14 mouse cellular contexts compared by ENCODE assay signal in genomic region chr13:37846962-37847570, GRCm38 (mm10).
DNase-seq lines count a peak whose midpoint lies in the region; ATAC-seq and TF ChIP-seq lines count a peak whose summit lies in the region.
"Had no signal": no experiment of that assay in that cellular context is flagged by ENCODE, and none has a peak within 500 bp of the region (broad histone marks: within the 10 kb centered on the region; RNA-seq: fewer than 3 reads in every experiment).

No protein-coding gene starts in this region.

- H3K9ac ChIP-seq in embryonic facial prominence, embryonic 15.5 days: no peak overlapping the region
- no peak overlapping the region for H3K9ac ChIP-seq in liver, postnatal 0 days (replicated peaks)
- H3K9ac ChIP-seq: heart, embryonic 13.5 days; hindbrain, embryonic 12.5 days; liver, embryonic 14.5 days had no signal

- peaks cover 37% of the 10 kb centered on the region for H3K4me1 ChIP-seq in embryonic facial prominence, embryonic 15.5 days
- H3K4me1 ChIP-seq in liver, postnatal 0 days (ENCODE audit: insufficient read depth): peaks cover 53% of the 10 kb centered on the region
- H3K4me1 ChIP-seq: hindbrain, embryonic 12.5 days had no signal

- CTCF ChIA-PET in Patski (lab: Charles Lee): interaction anchor here (0.9 to 1.3 kb wide), 2 partner anchors 15 to 19 kb away, joined by 3 to 4 read pairs; no protein-coding TSS in a partner anchor

- H3K4me2 ChIP-seq in embryonic facial prominence, embryonic 15.5 days (replicated peaks): no peak overlapping the region
- no peak overlapping the region for H3K4me2 ChIP-seq in liver, postnatal 0 days (ENCODE audit: low read depth, low read length)
- H3K4me2 ChIP-seq: heart, embryonic 13.5 days; hindbrain, embryonic 12.5 days had no signal

- H3K27me3 ChIP-seq in Patski: no peaks in the 10 kb centered on the region
- H3K27me3 ChIP-seq in embryonic facial prominence, embryonic 15.5 days: no peaks in the 10 kb centered on the region
- no peaks in the 10 kb centered on the region for H3K27me3 ChIP-seq in liver, postnatal 0 days (ENCODE audit: insufficient read depth, low read length)
- H3K27me3 ChIP-seq: CH12.LX; heart, embryonic 13.5 days; hindbrain, embryonic 12.5 days had no signal

- H3K36me3 ChIP-seq in embryonic facial prominence, embryonic 15.5 days: no peaks in the 10 kb centered on the region
- no peaks in the 10 kb centered on the region for H3K36me3 ChIP-seq in liver, postnatal 0 days (replicated peaks; ENCODE audit: insufficient read depth, low read length)
- H3K36me3 ChIP-seq: heart, embryonic 13.5 days; hindbrain, embryonic 12.5 days had no signal

- peak; percentile 6 for ATAC-seq in Patski
- no peak for ATAC-seq in embryonic facial prominence, embryonic 15.5 days (ENCODE audit: insufficient number of reproducible peaks, low FRiP score, low TSS enrichment, low read depth)
- ATAC-seq in liver, postnatal 0 days: no peak

- peak overlapping the region; percentile 53; the same call in 1 of the 2 replicates for H3K27ac ChIP-seq in layer of hippocampus, adult 2 months
- peak overlapping the region; percentile 60; the same call in 1 of the 2 replicates for H3K27ac ChIP-seq in embryonic facial prominence, embryonic 15.5 days (replicated peaks)
- H3K27ac ChIP-seq in liver, postnatal 0 days (ENCODE audit: low read depth): peak overlapping the region; percentile 39
- H3K27ac ChIP-seq: heart, embryonic 13.5 days; hindbrain, embryonic 12.5 days; liver, embryonic 14.5 days had no signal

- TF ChIP-seq EP300 in liver, postnatal 0 days (IDR thresholded peaks at IDR 0.05; ENCODE audit: low read depth): no peak

- TF ChIP-seq CTCF in layer of hippocampus, adult 2 months (conservative IDR thresholded peaks at IDR 0.05): no peak
- no peak for TF ChIP-seq CTCF in Patski (IDR thresholded peaks at IDR 0.05)
- TF ChIP-seq CTCF in liver, postnatal 0 days (IDR thresholded peaks at IDR 0.05; ENCODE audit: low read depth): no peak

- in situ Hi-C loops in Patski (cut with MboI; ENCODE audit: low pct_unique_long_range_greater_than_20kb): loop anchor here (5.0 kb wide), 1 partner anchor 95 kb away; no protein-coding TSS in a partner anchor

- POLR2A ChIA-PET in Patski (lab: Charles Lee): no interaction called here

- 60% methylated on average over 9 of the region's 9 CpGs for WGBS in embryonic facial prominence, embryonic 15.5 days
- 64% methylated on average over 9 of the region's 9 CpGs for WGBS in liver, postnatal 0 days (ENCODE audit: insufficient replicate concordance)

- H3K4me3 ChIP-seq in layer of hippocampus, adult 2 months: no peak overlapping the region
- H3K4me3 ChIP-seq in embryonic facial prominence, embryonic 15.5 days (replicated peaks): no peak overlapping the region
- H3K4me3 ChIP-seq in liver, postnatal 0 days (ENCODE audit: low read depth, low read length): no peak overlapping the region
- H3K4me3 ChIP-seq: heart, embryonic 13.5 days; hindbrain, embryonic 12.5 days had no signal

- H3K9me3 ChIP-seq in embryonic facial prominence, embryonic 15.5 days (replicated peaks): no peaks in the 10 kb centered on the region
- no peaks in the 10 kb centered on the region for H3K9me3 ChIP-seq in liver, postnatal 0 days (ENCODE audit: low read length)
- H3K9me3 ChIP-seq: heart, embryonic 13.5 days; hindbrain, embryonic 12.5 days had no signal

- DNase-seq in layer of hippocampus, adult 2 months (ENCODE audit: low spot score in 2 of 2): no peak
- DNase-seq in layer of hippocampus, adult 11-12 months (ENCODE audit: low spot score): no peak
- DNase-seq in Patski (ENCODE audit: low read depth, low spot score): no peak
- no peak for DNase-seq in liver, postnatal 0 days
- no peak for DNase-seq in testis, postnatal 10 days (ENCODE audit: low spot score)
- no peak for DNase-seq in left cerebral cortex, adult 11 months (ENCODE audit: low spot score)
- no peak for DNase-seq in cerebellum, postnatal 10 days
- DNase-seq: cerebellum, adult 11-12 months; kidney, adult 8-10 months had no signal
